Mouse (Mus musculus): ENCODE measurements around the gene Tjp3.

DNA sequence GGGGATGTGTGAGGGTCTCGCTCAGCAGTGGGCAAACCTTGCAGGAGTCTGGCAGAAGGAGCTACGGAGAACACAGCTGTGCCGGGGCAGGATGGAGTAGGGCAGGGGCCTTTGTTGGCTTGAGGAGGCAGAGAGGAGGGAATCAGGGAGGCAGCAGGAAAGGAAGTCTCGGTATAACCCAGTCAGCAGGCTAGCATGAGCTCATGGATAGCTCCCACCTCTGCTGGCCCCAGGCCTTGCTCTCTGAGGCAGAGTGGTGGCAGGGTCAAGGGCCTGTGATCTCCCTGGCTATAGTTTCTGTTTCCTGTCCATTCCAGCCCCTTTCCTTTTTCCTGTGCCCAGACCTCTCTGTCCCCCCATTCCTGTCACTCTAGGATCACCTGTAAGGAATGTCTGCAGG lies 10.9 kb upstream of the Tjp3 start:
- TF ChIP-seq GATA1 (IDR thresholded peaks at IDR 0.05; ENCODE audit: borderline replicate concordance, low read length) (no peak), FLI1 (IDR thresholded peaks at IDR 0.05; ENCODE audit: low read length) (no peak)

Data from megakaryocyte, embryonic 14.5 days (primary cell).